Mouse (Mus musculus) WW6 (cell line): ENCODE results near the gene Olfr1413.

Source experiments
- DNase-seq: peaks from one replicate; pipeline ENCODE4 v3.0.0-alpha.2; 2013; ENCODE audit warnings: low read depth, low spot score

Gene Olfr1413

DNA sequence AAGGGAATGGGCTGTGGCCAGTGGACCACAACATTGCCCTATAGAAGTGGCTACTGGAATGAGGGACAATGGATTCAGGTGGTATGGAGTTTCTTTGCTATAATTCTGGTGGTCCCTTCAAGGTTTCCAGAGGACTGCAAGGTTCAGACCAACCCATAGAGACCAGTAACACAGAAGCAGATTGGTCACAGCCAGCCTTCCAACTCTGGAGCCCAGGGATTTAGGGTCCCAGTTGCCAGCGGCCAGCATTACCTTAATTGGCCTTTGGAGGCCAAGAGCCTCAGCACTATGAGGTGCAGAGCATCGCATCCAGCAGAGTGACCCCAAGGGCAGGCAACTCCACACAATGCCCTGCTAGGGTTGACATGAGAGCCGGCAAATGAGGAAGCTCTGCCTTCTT lies at the start of gene Olfr1413:
Gene Olfr1413, plus strand, starts transcription at position 301 of the 400 bp plus-strand sequence.
- DNase-seq = no peak

DNA sequence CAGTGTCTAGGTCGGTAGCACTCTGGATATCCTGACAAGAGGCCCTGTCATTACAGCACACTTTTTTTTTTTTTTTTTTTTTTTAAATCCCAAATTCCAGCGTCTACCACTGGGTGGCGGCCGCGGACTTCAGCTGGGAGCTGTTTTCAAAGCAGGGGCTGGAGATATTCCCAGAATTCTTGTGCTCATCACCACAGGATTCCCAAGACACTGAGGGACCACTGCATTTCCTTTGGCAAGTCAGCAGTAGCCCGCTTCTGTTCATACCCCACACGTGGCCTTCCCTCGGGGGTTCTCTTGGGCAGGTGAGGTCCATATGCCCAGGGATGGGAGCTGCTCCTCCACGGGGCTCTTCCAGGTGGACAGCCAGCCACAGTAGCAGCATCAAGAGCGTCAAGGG lies 49.7 kb upstream of the Olfr1413 start:
- peak; percentile 26 for DNase-seq

DNA sequence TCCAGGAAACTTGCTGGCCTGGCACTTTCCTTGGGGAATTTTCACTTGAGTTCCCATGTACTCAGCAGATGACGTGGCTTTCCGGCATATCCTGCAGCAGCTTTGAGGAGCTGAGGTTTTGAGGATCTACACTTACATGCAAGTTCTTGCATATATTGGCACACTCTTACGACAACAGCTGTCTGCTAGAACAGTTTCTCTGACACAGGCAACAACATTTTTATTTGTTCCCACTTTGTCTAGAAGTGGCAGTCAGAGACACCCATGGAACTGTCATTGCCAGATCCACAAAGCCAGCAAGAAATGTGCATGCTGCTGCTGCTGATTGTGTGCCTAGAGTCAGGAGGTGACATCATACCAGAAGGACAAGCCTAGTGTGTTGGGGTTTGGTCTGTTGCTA lies 47.4 kb upstream of the Olfr1413 start:
- DNase-seq = no peak

DNA sequence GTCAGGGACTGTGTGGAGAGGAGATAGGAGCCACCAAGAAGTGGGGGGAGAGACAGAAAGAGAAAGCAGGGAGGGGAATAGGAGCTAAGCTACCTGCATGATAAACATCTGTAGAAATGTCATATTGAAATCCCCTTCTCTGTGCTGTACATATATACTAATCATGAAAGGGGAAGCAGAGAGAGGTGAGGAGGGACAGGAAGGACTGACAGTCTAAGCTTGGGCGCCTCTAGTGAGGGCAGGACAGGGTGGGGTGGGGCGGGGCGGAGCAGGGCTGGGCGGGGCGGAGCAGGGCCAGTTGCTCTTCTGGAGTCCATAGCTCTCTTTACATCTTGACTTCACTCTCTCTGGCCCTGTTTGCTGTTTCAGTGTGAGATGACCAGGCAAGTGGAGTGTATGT lies 34.1 kb upstream of the Olfr1413 start:
- no peak for DNase-seq

DNA sequence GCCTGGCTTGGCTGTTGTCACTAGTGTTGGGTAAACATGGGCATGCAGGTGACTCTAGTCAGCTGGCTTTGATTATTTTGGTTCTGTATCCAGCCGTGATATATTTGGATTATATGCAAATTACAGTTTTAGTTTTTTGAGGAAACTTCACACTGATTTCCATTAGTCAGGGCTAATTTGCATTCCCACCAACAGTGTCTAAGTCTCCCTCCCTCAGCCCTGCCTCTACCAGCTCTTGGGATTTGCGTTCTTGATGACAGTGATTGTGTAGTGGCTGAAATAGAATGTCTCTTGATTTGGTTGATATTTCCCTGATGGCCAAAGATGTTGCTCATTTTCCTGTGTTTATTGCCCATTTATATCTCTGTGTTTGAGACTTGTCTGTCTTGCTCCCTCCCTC lies 32.1 kb upstream of the Olfr1413 start:
- no peak for DNase-seq

DNA sequence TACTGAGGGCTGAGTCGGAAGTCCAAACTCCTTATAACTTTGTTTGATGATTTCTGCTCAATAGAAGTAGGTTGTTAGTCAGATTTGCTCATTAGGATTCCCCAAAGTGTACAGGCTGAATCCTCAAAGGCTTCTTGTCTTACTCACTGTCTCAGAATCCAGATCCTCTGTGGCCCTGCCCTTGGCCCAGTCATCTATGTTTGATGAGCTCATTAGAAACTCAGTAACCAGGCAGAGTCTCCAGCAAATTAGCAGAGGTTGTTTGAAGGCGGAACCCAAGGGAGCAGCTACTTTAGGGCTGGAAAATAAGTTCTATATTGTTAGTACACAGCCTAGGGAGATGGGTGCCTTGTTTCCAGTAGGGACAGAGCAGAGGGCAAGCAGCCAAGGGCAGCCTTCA lies 25.2 kb upstream of the Olfr1413 start:
- DNase-seq = no peak

DNA sequence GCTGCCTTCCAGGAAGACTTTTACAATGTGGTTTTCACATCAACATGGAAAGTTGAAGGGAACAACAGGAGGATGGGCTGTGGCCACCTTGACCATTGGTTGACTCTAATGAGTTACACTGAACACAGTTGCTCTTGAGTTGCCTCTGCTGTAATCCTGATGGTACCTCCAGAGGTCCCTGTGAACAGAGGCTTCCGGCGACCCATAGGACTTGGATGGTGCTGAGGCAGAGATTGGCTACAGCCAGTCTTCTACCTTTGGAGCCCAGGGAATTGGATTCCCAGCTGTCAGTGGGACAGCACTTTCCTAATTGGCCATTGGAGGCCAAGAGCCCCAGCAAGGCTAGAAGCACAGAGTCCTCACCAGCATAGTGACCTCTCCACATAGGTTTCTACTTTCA lies 14.4 kb downstream of the Olfr1413 start, which contains the start of gene Olfr1412:
Gene Olfr1412, plus strand, starts transcription at position 301 of the 400 bp plus-strand sequence.
- DNase-seq = no peak

DNA sequence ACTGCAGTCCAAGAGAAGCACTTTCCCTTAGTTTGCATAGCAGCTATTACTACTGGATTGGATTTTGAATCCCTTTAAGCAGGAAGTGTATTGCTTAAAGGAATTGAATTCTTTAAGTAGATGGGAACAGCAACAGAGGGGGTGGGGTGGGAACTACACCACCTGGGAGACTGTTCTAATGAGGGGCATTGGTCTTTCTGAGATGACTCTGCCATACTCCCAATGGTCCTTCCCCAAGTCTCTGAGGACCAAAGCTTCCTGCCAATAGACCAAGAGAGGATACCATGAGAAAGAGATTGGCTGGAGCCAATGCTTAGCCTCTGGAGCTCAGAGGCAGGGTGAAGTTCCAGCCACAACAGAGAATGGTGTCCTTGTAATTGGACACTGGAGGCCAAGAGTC lies 23.0 kb downstream of the Olfr1413 start, which contains the start of gene Olfr1411:
Gene Olfr1411, plus strand, starts transcription at position 301 of the 400 bp plus-strand sequence.
- DNase-seq = no peak

DNA sequence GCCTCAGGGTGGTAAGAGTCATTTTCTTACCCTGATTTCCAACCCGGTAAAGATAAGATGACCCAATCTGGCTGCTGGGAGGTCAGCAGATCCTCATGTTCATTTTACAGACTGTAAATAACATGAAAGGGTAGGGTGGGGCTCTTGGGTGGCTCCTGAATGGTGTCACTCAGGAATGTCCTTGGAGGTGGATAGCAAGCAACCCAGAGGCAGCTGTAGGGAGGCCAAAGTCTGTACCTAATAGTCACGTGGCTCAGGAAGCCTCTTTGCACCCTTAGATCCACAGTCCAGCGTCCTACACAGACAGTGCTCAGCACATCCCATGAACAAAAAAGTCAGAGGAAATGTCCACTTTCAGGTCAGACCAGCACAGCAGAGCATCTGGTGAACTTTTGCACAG lies 24.9 kb downstream of the Olfr1413 start:
- no peak for DNase-seq

DNA sequence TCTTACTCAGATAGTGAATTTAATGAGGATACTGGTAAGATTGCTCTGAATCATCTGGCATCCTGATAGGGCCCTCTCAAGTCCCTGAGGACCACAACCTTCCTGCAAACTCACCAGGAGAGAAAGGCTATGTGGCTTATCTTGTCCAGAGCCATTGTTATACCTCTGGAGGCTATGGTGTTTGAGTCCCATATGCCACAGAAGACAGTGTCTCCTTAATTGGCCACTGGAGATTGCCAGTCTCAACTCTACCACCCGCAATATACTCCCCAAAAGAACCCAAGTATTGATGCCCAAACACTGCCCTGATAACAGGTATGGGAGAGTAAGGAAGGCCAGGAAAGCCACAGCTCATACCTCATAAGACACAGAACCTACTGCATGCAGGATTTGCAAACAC lies 34.4 kb downstream of the Olfr1413 start, which contains the start of gene Olfr1410:
Gene Olfr1410, plus strand, starts transcription at position 301 of the 400 bp plus-strand sequence.
- no peak for DNase-seq

DNA sequence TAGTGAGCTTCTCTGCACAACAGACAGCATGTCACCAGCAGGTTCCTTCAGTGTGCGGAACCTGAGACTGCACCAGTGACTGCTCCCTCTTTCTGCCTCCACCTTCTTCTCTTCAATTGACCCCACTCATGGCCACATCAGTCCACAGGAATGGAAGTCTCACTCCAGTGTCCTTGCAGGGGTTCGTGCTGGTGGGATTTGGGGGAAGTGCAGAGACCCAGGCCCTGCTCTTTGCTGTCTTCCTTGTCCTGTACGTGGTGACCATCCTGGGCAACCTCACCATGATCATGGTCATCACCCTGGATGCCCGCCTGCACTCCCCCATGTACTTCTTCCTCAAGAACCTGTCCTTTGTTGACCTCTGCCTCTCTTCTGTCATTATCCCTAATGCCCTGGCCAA lies 36.6 kb downstream of the Olfr1413 start:
- no peak for DNase-seq

DNA sequence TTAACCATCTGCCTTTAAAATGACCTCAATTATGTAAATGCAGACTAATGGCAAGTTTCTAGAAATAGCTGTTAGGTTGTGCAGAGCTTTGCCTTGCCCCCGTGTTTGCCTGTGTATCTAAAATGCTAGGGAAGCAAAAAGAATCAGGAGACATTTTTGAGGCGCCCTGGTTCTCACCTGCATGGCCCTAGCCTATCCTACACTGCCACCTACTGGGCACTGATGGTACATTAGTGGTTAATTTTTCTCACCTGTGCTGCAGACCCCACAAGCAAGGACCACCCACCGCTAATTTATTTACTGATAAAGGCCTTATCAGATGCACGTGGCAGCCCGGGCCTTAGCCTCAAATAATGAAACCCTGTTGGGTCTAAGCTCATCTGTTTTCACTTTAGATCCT lies 39.9 kb downstream of the Olfr1413 start:
- peak; percentile 14 for DNase-seq

DNA sequence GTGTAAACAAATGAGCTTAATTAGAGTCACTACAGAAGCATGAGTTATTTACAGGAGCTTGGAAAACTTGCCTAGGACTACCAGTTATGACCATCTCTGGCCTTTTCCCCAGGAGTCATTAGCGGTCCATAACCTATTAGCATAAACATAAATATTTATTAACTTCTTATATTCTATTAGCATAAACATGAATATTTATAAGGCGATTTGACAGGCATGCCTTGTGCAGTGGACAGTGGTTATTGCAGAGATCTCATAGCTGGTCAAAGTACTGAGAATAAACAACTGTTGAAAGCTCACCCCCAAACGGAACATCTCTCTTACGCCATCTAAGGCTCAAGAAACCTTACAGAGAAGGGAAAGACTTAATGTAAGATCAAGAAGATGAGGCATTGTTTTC lies 42.1 kb downstream of the Olfr1413 start:
- DNase-seq = no peak

DNA sequence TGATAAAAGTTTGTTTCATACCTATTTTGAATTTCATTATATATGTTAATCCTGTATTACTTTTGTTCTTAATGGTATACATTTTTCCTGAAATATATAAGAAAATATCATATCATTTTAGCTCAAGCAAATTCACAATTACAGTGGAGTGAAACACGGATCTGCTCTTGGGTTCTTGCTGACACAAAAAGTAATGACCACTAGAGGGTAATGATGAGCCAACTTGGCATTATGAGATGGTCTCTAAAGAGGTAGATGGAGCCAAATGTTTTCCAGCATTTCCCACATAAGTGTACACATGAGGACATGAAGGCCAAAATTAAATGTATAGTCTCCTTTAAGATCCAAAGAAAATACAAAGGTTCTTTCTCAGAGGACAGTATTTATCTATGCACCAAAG lies 43.4 kb downstream of the Olfr1413 start:
- no peak for DNase-seq

DNA sequence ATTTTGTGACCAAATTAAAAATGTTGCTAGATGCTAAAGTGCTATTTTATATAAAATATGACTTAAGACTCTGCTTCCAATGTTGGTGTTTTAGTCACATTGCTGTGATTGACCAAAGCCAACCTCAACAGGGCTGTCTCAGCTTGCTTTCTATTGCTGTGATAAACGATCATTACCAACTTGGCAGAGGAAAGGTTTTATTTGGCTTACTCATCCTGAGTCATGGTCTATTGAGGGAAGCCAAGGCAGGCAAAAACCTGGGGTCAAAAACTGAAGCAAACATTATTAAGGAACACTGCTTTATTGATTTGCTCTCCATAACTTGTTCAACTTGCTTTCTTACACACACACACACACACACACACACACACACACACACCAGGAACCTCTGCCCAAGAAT lies 44.9 kb downstream of the Olfr1413 start:
- DNase-seq = no peak

DNA sequence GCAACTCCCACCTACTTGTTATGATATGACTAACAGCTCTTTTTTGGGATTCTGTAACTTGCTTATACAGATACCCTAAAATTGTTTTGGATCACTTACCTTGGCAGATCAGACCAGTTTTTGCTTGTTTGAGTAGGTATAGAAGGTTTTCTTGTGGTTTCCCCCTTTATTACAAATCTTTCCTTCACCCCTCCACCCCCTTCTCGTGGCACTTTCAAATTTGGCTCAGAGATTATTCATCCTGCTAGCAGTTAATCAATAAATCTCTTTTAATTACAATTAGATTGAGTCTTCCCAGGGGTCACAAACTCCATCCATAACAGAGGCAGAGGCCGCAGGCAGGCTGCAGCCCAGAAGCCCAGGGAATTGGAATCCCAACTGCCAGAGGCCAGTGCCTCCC lies 46.4 kb downstream of the Olfr1413 start, which contains the start of gene Olfr12:
Gene Olfr12, plus strand, starts transcription at position 301 of the 400 bp plus-strand sequence.
- no peak for DNase-seq

DNA sequence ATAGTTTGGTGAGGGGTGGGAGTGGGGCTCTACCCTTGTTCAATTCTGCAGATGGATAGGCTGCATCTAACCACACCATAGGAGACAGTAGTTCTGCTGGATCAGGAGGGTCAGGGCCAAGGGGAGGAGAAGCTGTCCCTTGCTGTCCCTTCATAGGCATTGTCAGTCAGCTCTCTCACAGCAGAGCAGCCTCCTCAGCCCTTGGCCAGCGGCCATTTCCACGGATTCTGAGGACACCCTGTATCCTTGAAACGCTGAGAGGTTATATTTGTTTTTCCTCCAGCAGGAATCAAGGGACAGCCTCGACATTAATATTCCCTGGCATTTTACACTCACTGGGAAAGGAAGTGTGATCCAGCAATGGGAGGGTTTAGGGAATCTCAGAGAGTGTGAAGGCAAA lies 47.2 kb downstream of the Olfr1413 start:
- DNase-seq = no peak
